Mouse (Mus musculus) cerebellum, adult 18-20 months (tissue): Measurements from ENCODE around the gene Pde1a.

Source experiments
- DNase-seq, 2 experiments: peaks; one replicate each; pipeline ENCODE4 v3.0.0; 2021

Pde1a gene

DNA sequence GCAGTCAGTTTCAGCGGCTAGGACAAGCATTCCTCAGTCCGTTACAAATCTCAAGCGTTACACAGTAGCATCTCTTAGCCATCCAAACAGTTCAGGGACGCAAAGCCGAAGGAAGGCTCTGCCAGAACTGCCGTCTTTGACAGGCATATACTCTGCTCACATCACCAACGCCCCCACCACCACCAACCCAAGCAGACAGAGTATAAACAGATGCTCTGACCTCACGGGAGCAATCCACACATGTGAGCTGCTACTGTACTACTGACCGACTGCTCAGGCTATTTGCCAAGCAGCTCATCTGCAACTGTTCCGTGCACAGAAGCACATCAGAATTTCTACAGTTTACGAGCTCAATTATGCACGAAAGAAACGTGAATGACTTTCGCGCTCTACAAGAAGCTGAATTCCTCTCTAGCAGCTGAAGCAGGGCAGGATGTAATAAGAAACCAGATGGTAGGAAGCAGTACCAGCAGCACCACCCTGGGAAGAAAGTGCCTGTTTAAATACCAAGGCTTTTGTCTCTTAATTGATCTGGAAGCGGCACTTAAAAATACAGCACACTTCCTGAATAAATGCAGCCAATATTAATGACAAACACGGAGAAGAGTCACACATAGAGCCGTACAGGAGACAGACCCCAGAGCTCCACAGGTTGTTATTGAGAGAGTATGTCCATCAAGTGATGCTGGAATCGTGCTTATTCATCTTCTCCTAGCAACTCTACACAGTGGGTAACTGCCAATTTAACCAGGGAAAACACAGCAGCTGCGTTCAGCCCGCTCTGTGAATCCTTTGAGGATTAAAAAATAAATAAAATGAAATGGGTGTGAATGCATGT lies at the start of gene Pde1a:
Gene Pde1a, minus strand, starts transcription at position 598 of the 838 bp plus-strand sequence.
- no peak for DNase-seq

DNA sequence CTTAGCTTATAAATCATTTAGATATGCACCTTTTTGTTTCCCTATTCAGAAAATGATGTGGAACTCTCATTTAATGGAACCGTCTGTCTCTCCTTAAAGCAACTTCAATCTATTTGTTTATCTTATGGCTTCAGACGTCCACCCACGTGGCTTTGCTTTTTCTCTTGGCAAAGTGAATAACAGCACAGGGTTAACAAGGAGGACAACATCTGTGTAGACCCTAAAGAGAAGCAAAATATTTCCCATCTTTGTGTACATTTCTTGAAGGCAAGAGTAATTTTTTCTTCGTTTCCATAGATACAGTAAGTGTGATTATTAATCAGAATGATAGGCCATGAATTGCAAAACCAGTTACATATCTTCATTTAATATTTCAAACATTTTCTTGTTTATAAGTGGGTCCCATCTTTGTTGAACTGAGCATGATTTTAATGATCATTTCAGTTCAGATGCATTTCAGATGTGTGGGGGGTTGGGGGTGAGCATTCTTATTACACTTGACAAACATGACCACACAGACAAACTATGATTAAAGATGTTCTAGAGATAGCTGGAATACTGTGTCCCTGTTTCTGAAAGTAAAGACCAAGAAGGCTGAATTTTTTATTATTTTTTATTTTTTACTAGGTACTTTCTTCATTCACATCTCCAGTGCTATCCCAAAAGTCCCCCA lies 49.5 kb upstream of the Pde1a start:
- DNase-seq = no peak

DNA sequence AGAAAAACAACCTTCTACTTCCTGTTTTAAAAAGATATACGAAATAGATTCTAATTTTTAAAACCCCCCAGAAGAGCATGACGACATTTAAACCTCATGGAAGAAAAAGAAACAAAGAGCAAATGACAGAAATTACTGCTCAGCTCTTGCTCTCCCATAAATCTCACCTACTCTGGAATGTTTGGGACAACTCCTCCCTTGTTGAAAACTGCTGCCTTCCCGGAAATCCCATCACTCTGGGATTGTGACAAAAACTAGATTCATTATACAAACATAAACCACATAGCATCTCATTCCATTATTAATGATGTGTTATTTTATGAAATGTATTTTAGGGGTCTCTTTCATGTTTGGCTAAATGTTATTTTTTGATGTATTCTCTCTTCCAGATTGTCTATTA lies 48.9 kb upstream of the Pde1a start:
- no peak for DNase-seq

DNA sequence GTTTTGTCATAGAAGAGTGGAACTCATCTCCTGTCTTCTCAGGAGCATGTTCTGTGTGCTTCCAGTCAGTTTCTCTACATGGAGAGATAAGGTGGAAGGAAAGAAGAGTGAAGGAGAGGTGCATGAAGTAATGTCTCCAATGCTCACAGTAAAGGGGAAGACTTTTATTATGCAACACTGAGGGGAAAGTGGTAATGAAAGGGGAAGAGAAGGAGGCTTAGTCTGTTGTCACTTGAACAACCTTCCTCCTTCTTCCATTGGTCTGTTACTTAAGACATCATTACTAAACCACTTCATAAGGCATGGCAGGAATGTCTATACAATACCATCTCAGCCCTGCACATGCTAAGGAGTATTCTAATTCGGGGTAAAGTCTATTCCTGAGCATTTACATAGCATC lies 38.8 kb upstream of the Pde1a start:
- DNase-seq = no peak

DNA sequence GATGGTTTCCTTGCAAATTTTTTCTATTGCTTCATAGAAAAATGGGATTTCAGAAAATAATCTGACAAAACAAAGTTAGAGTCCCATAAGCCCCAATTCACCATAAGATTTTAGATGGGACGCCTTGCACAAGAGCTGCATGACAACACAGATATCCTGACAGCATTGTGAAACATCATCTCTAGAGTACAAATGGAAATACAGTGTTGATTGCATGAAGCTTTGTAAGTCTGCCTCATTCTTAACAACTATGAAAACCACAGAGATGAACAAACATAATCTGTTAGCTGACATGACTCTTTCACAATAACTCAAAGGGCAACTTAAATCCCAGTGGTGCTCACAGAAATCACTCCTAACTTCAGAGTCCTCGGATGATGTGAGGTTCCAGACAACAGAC lies 29.5 kb upstream of the Pde1a start:
- no peak for DNase-seq

DNA sequence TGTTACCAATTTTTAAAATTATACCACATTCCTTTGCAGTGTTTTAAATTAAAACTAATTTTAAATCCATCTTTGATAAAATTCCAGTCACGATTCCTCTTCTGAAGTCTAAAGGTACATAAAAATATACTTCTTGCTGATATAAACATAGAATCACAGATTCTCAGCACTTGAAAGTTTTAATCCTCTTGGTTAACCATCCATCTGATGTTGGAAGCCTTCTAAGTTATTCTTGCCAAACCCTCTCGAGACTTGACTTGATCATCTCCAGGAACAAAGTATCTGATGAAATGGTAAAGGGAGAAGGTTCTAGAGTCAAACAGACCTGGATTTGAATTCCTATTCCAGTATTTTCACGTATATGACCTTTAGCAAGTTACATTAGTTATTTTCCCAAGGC lies 28.9 kb upstream of the Pde1a start:
- DNase-seq = no peak

DNA sequence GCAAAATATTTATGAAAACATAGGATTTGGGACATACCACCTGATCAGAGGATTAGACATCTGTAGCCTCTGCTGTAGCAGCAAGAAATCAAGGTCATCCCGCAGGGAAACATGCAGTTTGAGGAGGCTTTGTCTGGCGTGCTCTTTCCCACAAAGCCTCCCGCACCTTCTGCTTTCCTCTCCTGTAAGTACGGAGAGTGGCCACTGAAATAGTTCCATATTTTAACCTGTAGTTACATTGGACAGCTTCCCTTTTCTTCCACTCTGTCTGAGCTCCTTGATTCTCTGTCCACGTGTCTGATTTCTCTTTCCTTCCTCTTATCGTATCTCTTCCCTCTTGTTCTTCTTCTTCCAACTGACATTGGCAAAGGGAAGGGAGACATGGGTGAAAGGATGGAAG lies 20.8 kb upstream of the Pde1a start:
- no peak for DNase-seq

DNA sequence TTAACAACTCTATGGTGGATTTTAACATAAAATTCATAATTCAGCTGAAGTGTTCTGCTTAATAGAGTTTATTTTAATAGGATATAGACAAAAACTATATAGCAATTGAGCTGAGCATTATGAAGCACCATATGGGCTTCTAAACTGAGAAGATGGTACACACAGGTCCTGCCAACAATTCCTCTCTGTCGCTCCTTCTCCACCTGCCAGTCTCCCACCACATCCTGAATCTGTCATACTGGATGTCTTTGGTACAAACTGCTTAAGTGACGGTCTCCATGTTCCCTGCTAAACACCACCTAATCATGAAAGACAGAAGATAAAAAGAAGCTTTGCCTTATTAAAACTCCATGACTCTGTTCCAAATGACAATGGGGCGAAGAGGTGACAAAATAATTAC lies 20.1 kb upstream of the Pde1a start:
- no peak for DNase-seq

DNA sequence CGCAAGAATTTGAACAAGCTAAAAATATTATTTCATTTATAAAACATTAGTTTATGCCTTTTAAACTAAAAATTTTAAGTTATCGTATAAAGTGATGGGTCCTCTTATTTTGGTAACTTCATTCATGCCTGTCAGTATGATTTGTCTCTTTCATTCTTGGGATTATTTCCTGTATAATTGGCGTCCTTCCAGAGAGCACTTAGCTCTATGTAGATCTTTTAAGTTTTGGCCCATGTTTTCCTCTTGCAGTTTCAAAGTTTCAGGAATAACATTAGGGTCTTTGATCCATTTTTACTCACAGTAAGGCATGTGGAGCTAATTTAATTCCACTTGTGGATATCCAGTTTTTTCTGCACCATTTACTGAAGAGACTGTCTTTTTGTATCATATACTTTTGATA lies 5.8 kb upstream of the Pde1a start:
- no peak for DNase-seq

DNA sequence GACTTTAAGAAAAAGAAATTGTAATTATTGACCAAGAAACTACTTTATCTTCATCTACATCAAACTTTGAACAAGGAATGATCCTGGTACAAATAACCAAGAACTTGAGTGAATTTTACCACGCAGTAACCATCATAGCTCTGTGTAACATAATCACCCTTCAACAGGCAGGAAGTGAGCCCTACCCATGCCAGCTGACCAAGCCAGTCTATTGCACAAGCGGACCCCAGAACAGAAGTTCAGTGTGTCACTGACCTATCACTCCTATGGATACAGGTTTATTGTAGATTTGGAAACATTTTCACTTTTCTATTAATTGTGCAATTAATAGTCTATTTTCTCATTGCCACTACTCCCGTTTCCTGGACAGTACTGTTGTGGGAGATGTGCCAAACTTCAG lies 3.4 kb upstream of the Pde1a start:
- DNase-seq = no peak

DNA sequence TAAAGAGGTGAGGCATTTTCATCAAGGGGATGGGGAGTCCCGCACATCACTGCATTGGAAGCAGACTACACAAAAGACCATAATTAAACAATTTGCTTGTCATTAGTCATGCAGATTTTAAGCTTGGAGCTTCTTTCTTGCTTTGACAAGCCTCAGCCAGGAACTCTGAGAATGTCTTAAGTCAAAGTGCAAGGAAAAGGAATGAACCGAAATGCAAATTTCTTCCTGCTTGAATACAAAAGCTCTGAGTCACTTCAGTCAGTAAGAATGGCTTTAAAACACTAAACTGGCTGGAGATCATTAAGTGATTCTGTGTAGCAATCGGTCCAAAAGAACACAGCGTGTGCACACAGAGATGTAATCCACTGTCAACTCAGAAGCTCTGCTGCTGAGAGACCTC lies 2.6 kb downstream of the Pde1a start:
- DNase-seq = no peak

DNA sequence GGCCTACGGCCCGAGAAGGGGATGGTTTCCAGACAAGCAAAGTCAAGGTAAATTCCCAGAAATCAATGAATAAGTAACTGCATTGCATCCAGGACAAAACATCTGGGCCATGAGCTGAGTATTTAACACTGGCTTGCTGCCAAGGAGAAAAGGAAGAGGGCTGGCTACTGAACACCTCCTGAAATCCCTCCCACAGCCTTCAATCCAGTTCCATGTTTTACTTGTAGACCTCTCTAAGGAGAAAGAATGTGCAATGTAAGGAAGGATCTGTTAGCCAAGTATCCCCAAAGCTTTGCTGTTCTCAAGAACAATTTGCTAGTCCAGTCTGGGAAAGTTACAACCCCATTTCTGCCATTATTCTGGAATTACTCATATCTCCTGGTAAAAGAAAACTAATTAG lies 42.4 kb downstream of the Pde1a start:
- no peak for DNase-seq

DNA sequence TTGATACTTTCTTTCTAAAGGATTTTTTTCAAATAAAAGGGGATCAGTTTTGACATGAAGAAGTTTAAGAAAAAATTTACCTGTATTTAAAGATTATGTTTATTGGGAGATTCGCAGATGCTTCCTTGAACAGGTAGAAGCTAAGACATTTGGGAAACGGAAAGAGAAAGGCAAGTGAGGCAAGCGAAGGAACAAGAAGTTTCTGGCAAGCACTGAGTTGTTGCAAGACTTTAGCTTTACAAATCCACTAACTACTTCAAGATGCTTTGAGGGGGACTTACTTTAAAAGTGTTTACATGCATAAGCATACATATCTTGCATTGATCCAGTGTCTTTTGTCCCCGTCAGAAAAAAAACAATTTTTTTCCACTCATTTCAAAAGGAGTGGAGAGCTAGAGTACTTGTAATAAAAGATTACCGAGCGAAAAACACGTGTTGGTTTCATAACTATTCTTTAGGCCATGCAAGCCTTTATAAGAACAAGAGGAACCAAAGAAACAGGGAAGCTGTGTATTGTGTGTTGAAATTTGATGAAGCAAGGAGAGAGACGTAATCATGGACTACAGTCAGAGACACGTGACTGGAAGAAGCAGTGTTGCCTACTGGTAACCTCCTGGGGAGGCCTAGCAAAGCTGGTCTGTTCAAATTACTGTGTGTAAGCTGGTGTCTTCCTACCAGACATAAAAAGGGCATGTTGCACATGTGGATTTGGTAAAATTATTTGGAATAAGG lies 49.0 kb downstream of the Pde1a start:
- DNase-seq = no peak

DNA sequence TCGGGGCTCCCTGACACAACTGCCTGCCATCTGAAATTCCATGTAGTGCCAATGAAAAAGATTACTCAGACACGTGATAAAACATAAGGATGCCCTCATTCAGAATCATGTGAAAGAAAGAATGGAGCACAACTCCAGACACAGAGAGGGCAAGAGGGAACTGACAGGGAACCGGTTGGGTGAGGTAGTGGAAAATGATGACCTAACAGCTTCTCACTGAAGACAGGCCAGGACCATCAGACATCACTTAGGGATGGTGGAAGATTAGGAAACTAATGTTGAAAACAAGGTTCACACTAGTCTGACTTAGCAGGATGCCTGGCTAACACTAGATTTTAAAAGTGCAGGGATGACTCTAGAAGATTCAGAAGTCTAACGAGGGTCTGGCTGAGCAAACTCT lies 49.6 kb downstream of the Pde1a start:
- no peak for DNase-seq

DNA sequence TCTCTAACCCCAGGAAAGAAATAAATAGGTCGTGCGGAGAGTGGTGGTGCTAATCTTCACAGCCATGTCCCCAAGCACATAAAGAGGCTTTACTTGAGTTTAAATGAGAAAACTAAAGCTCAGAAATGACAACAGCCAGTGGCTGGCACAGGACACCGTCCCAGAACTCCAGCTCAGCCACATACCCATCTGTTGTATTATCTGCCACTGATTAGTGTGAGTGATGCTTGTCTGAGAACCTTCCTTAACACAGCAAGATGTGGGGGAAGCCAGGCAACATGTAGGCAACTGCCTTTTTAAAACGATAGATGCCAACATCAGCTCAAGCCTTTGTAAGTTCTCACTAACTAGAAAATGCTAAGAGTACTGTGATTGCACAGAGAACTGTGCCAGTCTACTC lies 52.9 kb downstream of the Pde1a start:
- DNase-seq = no peak

DNA sequence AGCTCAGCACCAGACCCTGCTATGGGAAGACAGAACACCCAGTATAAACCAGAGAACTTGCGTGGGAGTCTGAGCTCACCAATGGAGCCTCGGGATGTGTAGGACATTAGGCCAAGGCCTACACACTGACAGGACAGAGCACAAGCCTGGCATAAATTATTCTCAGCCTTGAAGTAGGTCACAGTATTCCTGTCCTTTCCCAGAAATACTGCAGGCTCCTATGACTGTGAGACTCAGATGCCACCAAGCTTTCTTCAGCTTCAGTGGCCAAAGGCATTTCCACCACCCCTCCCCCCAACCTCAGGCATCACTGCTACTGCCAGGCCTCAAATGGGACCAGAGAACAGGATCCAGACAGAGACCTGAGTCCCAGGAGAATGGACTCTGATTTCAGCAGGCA lies 54.7 kb downstream of the Pde1a start:
- no peak for DNase-seq

DNA sequence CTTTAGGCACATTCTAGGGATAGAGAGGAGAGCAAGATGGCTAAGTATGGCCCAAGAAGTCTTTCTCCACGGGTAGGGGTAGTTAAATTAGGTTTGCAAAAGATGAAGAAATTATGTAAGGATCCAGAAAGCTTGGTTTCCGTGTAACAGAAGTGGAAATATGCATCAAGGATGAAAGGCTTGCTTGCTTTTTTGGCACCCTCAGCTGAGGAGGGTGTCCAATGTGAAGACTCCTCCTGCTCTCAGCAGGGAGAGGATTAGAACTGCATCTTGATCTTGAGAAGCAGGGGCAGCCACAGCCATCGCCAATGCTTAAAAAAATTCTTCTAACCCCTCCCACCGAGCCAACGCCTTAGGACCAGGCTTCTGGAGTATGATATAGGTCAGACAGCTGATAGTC lies 55.2 kb downstream of the Pde1a start:
- DNase-seq = no peak

DNA sequence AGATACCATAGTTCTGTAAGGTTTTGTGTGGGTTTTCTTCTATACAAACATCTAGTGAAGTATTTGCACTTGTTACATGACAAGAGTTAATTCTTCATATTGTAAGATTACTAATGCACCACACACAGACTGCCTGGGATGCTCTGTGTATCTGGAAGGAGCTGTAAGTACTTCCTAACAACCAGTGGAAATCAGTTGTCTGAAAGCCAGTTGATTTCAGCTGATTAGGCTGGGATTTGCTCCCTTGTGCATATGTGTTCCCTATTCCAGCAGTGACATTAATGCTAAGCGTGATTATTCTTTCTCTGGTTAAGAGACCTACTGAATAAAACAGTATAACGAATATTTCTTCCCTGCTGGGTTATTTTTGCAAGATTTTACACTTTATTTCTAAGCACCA lies 55.8 kb downstream of the Pde1a start:
- no peak for DNase-seq

DNA sequence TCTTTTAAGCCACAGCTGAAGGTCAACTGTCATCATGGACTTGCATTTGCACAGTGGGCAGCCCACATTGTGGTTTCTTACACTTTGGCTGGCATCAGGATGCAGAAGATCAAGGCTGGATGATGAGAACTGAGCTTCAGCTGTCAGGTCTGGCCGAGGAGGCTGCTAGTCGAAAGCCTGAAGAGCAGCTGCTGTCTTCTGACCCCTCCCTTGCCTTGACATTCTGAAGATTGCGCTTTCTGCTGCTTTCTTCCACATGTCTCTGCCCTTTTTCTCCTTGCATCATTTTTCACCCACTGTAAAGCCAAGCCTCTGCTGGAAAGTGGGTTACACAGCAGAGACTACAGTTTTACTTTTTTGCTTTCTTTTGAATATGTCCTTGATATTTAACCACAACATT lies 59.5 kb downstream of the Pde1a start:
- DNase-seq = no peak

DNA sequence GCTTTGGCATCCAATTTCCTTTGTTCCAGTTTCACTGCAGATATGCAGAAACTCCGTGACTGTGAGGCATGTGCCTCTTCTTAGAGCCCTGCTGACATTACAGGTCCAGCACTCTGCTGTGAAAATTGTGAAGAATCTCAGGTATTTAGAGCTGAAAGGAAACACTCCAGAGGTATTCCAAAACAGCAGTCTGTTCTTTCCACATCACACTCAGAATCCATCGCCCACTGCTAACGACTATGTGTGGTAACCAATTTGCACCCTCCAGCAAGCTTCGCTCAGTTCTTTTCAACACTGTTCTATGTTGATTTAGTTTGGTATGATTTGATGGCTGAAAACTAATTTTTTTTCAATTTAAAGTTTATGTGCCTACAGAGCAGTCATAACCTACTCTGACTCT lies 62.8 kb downstream of the Pde1a start:
- no peak for DNase-seq

DNA sequence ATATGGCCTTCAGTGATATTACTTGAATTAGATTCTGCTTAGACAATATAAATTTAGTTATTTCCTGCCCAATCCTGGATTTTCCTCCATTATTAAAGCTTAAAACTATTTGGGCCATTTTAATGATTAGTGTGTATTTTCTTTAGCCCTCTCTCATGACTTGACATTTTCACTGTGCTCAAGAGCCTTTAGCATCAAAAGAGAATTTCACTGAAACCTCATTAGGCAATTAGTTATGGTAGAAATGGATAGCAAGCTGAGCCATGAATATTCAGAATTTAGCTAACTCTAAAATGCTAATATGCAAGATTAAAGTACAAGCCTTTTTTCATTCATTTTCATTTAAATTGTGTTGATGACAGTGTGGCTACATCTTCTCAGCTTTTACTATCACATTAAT lies 73.2 kb downstream of the Pde1a start:
- DNase-seq = no peak

DNA sequence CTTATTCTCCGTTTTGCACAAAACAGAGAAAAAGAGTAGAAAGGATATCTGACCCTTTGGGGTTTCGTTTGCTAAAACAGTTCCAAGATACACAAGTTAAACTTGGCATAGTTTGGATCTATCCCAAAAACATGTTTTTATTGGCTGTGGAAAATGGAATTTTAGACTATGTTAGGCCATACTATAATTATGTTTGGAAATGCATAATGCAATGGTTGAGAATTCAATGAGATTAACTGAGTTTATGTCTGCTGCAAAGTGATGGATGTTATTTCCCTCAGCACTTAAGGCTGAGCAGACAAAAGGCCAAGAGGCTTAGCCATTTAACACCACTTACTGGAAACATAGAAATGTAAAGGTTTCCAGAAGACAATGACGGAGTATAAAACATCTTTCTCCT lies 75.2 kb downstream of the Pde1a start:
- DNase-seq = no peak

DNA sequence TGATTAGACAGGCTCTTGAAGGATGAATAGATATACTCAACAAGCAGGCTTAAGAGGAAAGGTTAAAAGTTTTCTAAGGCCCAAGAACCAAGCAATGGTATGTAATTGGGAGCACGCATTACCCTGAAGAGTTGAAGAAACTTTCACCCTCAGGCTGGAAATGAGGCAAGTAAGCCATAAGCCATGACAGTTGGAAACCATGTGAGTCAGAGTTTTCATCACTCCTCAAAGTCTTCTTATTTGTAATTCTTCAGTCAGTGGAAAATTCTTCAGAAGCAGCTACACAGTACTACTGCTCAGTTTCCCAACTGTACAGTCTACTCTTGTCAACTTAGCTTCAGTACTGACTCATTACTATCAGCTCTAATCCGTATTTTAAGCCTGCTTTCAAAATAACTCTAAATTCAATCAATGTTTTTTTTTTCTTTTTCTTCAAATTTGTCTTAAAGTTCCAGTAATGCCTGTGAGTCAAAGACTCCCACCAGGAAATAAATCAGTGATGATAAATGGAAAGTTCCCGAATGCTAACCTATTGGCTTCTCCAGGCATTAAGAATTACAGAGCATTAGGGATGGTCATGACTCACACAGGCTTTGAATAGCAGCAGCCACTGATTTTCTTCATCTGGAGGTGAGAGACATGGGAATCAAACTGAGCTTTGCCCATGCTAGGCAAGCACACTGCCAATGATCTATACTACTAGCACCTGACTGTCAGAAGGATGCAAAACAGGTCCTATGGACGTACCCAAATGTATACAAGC lies 82.3 kb downstream of the Pde1a start:
- DNase-seq = no peak
